Mouse (Mus musculus) urinary bladder, postnatal 4 days (tissue): ENCODE data around the gene Lmcd1.
"Not testable (repeated sequence)": the region's sequence is repeated elsewhere in the genome, so short reads cannot be mapped to it uniquely, and the experiment has no call there.

Experiments
- DNase-seq, 2 experiments: peaks; one replicate each; pipeline ENCODE4 v3.0.0; 2021 to 2022; ENCODE audit warnings: low spot score in 2 of 2

Gene Lmcd1

GRCm38 (mm10) chr6:112273501-112274205 is at the start of gene Lmcd1:
Gene Lmcd1 (plus strand): TSS chr6:112273758.
- peak; percentile 73 to 84 for DNase-seq

DNA sequence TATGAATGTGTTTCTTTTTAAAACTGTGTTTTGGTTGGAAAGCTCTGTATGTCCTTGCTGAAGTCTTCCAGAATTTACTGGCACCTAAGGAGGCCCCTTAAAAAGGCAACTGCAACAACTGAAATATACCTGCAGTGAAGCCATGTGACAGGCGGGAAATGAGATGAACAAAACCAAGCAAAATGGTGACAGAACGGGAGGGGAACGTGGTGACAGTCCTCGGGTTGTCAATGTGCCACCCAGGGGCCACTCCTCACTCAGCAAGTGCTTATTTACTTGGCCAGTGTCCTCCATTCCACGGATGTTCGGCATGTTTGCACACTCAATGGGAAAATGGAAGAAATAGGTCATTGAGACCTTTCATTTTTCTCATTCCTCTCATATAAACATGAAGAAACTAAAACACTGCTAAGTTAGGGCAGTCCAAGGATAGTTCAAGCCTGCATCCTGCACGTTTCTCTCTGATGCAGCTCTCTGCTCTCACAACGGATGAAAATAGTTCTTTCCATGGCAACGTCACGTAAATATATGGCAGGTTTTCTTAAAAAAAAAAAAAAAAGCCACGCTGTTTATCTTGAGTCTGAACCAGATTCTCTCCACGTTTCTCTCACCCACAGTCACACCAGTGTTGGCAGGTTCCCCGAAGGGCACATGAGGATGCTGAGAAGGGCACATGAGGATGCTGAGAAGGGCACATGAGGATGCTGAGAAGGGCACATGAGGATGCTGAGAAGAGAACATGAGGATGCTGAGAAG is 49.5 kb upstream of the Lmcd1 start:
- DNase-seq = no peak

DNA sequence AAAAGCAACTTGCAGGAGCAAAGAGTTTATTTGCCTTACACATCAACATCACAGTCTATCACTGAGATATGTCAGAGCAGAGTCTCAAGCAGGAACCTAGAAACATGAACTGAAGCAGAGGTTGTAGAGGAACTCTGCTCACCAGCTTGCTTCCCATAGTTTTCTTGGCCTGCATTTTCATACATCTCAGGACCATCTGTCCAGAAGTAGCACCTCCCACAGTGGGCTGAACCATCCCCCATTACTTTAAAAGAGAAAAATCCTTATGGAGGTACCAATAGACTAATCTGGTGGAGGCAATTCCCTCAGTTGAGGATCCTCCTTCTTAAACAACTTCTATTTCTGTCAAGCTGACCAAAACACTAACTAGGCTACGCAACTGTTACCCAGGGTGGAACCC is 36.8 kb upstream of the Lmcd1 start:
- no peak for DNase-seq

DNA sequence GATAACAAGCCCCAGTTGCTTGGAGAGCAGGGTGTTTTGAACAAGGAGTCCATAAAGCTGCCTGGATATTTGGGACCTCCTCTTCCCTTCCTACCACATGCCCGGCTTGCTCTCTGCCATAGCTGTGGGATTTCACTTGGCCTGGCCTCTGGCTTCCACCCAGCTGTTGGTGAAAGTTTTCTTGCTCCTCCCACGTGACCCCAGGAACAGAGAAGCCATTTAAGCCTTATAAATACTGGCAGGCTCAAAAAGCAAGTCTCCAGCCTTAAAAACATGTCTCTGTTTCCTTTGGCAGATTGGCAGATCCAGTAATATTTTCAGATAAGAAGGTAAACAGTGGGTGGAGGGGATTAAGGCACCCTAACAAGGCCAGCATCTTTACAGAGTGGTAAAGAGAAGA is 31.3 kb upstream of the Lmcd1 start:
- no peak for DNase-seq

DNA sequence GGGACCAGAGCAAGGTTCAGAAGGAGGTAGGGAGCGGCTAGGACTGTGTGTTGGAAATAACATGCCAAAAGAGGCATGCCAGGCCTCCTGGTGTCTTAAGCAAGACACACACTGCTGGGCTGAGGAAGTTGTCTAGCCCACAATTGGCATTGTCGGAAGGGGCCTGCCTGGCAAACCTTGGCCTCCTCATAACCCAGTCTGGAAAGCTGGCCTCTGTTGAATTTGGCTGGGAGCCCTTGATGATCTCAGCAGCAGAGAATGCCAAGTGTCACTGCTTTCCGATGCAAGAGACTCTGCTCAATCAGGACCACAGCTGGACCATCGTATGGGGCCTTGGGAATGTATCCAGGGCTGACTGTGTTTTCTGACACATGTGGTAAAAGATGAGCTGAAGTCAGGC is 27.9 kb upstream of the Lmcd1 start:
- peak; percentile 61 for DNase-seq

DNA sequence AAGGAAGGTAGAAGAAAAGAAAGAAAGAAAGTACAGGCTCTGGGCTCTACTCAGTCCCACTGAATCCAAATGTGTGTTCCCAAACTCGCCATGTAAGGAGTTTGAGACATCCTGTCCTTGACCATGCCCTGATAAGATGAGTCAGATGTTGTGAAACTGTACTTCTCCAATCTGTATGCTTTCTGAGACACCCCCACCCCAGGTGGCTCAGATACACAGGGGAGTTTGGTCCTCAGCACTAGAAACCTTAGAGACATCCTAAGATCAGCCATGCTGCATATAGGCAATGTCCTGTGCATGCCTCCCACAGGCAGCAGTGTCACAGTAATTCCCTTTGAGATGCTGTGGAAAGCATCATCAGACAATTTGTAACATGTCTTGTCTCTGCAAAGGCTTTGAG is 26.9 kb upstream of the Lmcd1 start:
- no peak for DNase-seq

DNA sequence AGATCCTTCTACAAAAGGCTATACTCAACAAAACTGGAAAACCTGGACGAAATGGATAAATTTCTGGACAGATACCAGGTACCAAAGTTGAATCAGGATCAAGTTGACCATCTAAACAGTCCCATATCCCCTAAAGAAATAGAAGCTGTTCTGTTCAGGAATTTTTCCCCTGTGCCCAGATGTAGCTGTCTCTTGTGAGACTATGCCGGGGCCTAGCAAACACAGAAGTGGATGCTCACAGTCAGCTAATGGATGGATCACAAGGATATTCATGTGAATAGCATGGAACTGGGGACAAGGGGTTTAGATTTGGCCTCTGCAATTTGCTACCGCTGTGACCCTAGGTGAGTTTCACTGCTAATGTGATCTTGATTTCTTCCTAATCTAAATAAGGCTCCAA is 19.6 kb upstream of the Lmcd1 start:
- not testable (repeated sequence) for DNase-seq

DNA sequence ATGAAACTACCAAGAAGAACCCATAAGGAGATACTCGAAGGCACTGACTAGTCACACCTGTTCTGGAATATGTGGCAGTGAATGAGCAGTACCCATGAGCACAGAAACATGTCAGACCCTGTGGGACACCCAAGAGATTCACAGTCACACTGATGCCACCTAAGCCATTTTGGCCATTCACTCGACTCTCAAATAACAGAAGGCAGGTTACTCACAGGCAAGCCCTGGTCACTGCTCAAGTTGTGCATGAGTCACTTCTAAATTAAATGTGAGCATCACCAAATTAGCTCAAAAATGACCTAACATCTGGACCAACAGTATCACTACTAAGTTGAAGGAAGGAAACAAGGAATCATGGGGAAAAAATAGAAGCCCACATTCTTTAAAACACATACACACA is 18.6 kb upstream of the Lmcd1 start:
- no peak for DNase-seq

DNA sequence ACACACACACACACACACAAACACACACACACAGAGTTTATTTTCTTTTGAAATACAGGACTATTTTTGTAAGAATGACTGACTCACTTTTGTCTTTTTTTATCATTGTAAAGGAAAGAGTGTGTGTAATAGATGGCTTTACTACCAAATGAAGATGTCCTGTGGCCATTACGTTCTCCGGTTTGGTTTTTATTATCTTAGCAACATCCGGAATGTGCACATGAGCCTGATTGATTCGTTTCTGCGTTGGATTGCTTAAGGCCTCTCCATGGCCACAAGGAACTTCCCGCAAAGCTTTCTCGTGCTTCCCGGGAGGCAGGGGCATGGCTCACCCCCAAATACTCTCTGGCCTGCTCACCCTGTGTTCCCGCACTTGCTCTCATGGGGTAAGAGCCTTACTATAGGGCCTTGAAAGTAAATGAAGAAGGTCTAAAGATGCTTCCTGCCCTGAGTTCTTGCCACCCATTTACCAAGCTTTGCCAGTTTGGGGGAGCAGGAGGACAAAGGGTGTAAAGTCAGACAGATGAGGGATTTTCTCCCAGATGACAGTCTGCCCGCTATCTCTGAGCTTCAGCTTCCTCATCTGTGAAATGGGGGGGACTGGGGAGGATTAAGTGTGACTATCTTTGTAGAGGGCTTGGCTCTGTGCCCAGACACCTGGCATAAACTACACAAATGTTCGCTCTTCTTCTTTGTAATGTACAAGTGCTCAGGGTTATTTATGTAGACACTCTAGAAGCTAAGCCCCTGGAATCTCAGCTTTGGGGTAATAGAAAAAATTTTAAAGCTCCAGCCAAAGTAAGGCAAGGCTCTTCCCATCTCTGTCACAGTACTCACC is 18.0 kb upstream of the Lmcd1 start:
- no peak for DNase-seq

DNA sequence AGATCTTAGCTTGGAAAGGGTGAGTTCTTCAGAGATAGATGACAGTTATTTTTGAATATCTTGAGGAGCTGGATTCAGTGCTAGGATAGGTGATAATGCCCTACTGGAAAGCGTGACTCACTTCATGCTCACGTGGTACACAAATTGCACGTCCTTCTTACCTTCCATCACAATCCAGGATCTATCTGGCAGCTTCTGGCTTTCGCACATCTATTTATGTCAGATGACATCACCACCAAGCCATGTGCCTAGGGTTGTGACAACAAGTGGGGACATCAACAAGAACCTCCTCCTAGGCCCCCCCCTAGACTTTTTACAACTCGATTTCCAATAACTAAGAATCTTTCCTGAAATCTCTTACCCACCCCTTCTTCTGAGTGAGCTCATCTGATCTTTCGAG is 17.0 kb upstream of the Lmcd1 start:
- DNase-seq = no peak

- no peak for DNase-seq
Measured at GRCm38 (mm10) chr6:112261089-112261488, 12.5 kb upstream of the Lmcd1 start.

DNA sequence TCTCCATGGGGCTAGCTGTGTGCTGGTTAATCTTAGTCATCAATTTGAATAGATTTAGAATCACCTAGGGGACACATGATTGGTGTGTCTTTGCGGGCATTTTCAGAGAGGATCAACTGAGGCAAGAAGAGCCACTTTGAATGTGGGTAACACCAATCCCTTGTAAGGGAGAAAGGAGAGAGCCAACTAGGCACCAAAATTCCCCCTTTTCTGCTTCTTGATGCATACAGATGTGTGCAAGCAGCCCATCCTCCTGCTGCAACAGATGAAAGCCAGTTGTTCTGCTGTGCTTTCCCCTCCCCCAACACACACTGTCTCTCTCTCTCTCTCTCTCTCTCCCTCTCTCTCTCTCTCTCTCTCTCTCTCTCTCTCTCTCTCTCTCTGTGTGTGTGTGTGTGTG is 9.2 kb upstream of the Lmcd1 start:
- DNase-seq = no peak

DNA sequence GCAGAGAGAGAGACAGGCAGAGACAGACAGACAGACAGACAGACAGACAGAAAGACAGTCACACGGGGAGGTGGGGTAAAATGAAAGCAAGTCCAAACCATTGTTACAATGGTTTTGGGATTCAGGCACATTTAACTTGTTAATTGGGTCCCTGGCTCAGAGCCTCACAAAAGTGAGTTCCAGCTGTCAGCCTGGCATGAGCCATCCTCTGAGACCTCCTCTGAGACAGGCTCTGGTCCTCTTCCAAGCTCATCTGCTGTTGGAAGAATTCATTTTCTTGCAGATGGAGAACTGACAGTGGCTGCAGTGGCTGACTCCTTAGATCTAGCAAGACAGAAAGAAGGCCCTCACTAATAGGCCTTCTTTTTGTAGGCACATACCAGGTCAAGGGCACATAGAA is 6.9 kb upstream of the Lmcd1 start:
- no peak for DNase-seq

- no peak for DNase-seq
Measured at GRCm38 (mm10) chr6:112267661-112268357, 5.7 kb upstream of the Lmcd1 start.

- DNase-seq = peak in 1 of 2 experiments; percentile 69
Measured at GRCm38 (mm10) chr6:112274261-112275055, 900 bp downstream of the Lmcd1 start.

DNA sequence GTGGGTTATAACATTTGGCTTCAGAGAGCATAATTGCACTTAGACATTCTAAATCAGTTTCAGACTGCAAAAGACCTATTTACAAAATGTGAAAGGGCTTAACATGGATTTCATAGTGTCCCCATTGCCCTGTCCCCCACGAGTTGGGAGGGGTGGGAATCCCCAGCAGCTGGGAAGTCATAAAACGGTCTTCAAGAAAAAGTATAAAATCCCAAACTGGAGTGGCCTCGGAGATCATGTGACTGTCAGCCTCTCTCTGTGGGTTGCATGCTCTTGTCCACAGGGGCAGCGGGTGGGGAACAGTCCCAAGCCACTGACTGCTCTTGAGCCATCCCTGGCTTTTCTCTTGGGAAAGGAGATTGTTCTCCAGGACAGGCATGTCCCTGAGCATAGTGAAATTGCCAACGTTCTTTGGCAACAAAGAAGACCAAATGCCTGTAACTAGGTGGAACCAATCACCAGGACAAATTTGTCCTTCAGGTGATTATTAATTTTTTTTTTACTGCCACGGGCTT is 2.2 kb downstream of the Lmcd1 start:
- no peak for DNase-seq

GRCm38 (mm10) chr6:112278805-112279204 is 5.2 kb downstream of the Lmcd1 start:
- DNase-seq = no peak

DNA sequence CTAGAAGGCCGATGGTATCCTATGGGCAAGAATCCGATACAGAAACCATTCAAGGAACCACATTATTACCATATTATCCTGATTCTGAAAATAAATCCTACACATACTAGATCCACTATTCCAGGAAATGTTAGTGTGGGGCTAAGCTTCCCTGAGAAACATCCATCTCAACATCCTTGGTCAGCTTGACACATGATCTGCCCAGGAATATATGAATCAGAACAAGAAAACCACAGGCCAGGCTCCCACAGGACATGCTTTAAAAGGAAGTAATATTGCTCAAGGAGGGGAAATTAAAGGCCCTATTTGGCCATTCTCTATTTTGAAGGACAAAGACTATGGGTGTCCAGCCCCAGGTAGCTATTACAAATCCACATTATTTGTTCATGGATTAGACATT is 6.6 kb downstream of the Lmcd1 start:
- no peak for DNase-seq

DNA sequence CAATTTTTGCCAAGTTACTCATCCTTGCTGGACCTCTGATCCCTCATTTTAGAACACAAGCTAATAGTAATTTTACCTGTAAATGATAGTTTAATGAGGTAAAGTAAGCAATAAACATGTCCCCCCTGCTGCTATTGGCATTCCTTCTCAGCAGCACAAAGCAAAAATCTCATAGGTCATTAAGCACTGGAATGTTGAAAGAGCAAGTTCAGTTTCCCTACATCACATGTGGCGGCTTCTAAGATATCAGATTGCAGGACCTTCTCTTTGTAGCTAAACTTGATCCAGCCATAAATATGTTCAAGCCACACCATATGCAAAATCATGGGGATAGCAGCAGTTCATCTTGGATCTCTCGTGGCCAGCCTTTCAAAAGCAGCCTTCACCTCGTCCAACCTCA is 7.4 kb downstream of the Lmcd1 start:
- DNase-seq = no peak

- DNase-seq = no peak
Measured at GRCm38 (mm10) chr6:112281935-112282334, 8.4 kb downstream of the Lmcd1 start.

- no peak for DNase-seq
Measured at GRCm38 (mm10) chr6:112284087-112284486, 10.5 kb downstream of the Lmcd1 start.
